Mouse (Mus musculus) stomach, postnatal 0 days (tissue): ENCODE measurements at regions not wholly inside any gene's neighbourhood (a gene's known extent, or its start where the extent isn't known, plus 50 kb on each side); places are given as distances from the start of the nearest gene placed in this dataset.
A peak's percentile ranks its signal among the peaks of the same experiment; 100 is the strongest.

Experiments used
- ATAC-seq: fragments of 200-750 bp; cut with Nextera tagmentation; 2 replicates; pipeline ENCODE4 v1.8.0; 2017; ENCODE audit not compliant: low FRiP score, low TSS enrichment
- DNase-seq: peaks from one replicate; pipeline ENCODE4 v3.0.0-alpha.2; 2016; ENCODE audit warnings: low spot score
- H3K27ac ChIP-seq: fragments of 300-500 bp; sonication (generic); replicated peaks from 2 replicates; pipeline ENCODE4 v1.5.1; 2014; ENCODE audit warnings: mild to moderate bottlenecking, control low read depth
- H3K27me3 ChIP-seq: fragments of 300-500 bp; sonication (generic); 2 replicates; pipeline ENCODE4 v1.6.1; 2014; ENCODE audit warnings: low read length; ENCODE audit not compliant: control insufficient read depth, insufficient read depth
- H3K36me3 ChIP-seq: fragments of 300-500 bp; sonication (generic); 2 replicates; pipeline ENCODE4 v1.6.1; 2014; ENCODE audit warnings: low read length, mixed read lengths; ENCODE audit not compliant: control insufficient read depth, insufficient read depth
- H3K4me1 ChIP-seq: fragments of 300-500 bp; sonication (generic); replicated peaks from 2 replicates; pipeline ENCODE4 v1.6.1; 2014; ENCODE audit warnings: antibody characterized with exemption; ENCODE audit not compliant: control insufficient read depth, insufficient read depth
- H3K4me2 ChIP-seq: fragments of 300-500 bp; sonication (generic); replicated peaks from 2 replicates; pipeline ENCODE4 v1.6.1; 2014; ENCODE audit warnings: low read depth, mild to moderate bottlenecking, control low read depth, moderate library complexity
- H3K4me3 ChIP-seq: fragments of 300-500 bp; sonication (generic); 2 replicates; pipeline ENCODE4 v1.5.1; 2014; ENCODE audit warnings: low read depth, low read length, control low read depth
- H3K9ac ChIP-seq: fragments of 300-500 bp; sonication (generic); 2 replicates; pipeline ENCODE4 v1.6.1; 2014; ENCODE audit warnings: mild to moderate bottlenecking, low read length, control low read depth, mixed read lengths
- H3K9me3 ChIP-seq: fragments of 300-500 bp; sonication (generic); 2 replicates; pipeline ENCODE4 v1.6.1; 2016; ENCODE audit warnings: low read length; ENCODE audit not compliant: control insufficient read depth
- CTCF ChIP-seq: IDR thresholded peaks from 2 replicates; pipeline ENCODE4 v1.5.1; 2016; ENCODE audit warnings: antibody characterized with exemption, low read depth, mild to moderate bottlenecking, moderate library complexity
- EP300 ChIP-seq: optimal IDR thresholded peaks from 2 replicates; pipeline ENCODE3; 2016; ENCODE audit warnings: antibody characterized with exemption
- WGBS: fragments of 180-500 bp; shearing (Covaris S2); extraction: QIAGEN DNeasy Blood & Tissue Kit; methylation state at CpG from one replicate; pipeline ENCODE4 v1.1.7; 2014; 5-methylcytosine and 5-hydroxymethylcytosine counted together

DNA sequence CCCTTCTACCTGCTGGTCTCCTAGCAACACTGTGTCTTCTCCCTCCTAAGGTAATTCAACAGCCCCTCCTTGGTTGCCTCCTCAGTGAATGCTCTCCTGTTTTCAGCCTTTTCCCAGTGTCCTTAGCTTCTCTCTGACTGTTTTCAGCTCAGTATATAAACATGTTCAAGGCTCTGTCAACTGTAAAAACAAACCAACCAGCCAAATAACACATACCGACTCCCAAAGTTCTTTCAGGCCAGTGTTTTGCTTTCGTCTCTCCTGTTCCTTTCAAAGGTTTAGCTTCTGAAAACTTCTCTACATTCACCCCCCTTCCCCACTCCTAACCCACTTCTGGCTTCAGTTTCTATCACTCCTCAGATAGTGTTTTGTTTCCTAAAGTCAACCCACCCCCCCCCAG, 73.4 kb downstream of the Phlda1 start:
- H3K27me3 ChIP-seq = no peaks in the 10 kb centered on the region
- TF ChIP-seq CTCF (no peak), EP300 (no peak)
- H3K4me3 ChIP-seq = no peak overlapping the region
- H3K27ac ChIP-seq = no peak overlapping the region
- ATAC-seq = no peak
- no peak overlapping the region for H3K4me2 ChIP-seq
- no peak overlapping the region for H3K9ac ChIP-seq
- 37% methylated on average over 2 of the region's 2 CpGs for WGBS
- no peaks in the 10 kb centered on the region for H3K9me3 ChIP-seq
- H3K36me3 ChIP-seq = no peaks in the 10 kb centered on the region
- H3K4me1 ChIP-seq = peaks cover 8% of the 10 kb centered on the region; the same call in 1 of the 2 replicates
- no peak for DNase-seq

DNA sequence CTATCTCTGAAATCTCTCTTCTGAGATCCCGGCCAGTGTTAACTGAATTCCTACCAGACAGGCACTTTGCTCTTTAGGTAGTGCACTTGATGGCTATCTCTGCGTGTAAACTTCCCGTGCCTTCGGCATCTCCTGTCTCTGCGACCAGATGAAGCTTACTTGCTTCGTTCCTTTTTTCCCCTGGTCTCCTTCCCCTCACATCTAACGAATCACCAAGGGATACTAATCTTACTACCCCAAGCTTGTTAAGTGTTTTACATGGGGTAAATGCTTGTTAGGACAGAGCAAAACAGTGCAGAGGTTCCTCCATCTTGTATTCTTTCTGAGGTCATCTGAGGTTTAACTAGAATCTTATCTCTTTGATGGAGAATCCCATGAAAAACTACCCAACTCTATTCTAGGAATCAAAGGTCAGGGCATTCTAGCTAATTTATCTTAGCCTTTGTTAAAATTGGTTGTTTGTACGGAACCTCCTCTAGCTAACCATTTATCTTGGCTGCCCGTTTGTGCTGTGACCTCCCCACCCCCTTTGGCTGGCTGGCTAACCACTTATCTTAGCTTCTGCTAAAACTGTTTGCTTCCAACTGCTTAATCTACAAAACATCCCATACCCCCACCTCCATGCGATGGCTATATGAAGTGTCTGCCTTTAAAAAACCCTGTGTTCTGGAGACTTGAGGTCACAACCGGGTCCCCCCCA, 74.5 kb downstream of the Phlda1 start:
- H3K4me2 ChIP-seq = no peak overlapping the region
- no peaks in the 10 kb centered on the region for H3K9me3 ChIP-seq
- no peak overlapping the region for H3K27ac ChIP-seq
- DNase-seq = no peak
- H3K9ac ChIP-seq = no peak overlapping the region
- no peak for ATAC-seq
- TF ChIP-seq EP300 (no peak), CTCF (no peak)
- no peak overlapping the region for H3K4me3 ChIP-seq
- H3K27me3 ChIP-seq = no peaks in the 10 kb centered on the region
- H3K4me1 ChIP-seq = peaks cover 7% of the 10 kb centered on the region; the same call in 1 of the 2 replicates
- no peaks in the 10 kb centered on the region for H3K36me3 ChIP-seq
- 55% methylated on average over 11 of the region's 11 CpGs for WGBS

- no peaks in the 10 kb centered on the region; the same call in 1 of the 2 replicates for H3K4me1 ChIP-seq
- WGBS = 84% methylated on average over 3 of the region's 3 CpGs
- no peaks in the 10 kb centered on the region for H3K27me3 ChIP-seq
- ATAC-seq = no peak
- no peaks in the 10 kb centered on the region for H3K36me3 ChIP-seq
- H3K27ac ChIP-seq = no peak overlapping the region
- H3K4me3 ChIP-seq = no peak overlapping the region
- no peak for DNase-seq
- no peak overlapping the region for H3K4me2 ChIP-seq
- TF ChIP-seq EP300 (no peak), CTCF (no peak)
- H3K9me3 ChIP-seq = no peaks in the 10 kb centered on the region
- H3K9ac ChIP-seq = no peak overlapping the region
Observed at GRCm38 (mm10) chr10:111581847-111582246, 75.8 kb downstream of the Phlda1 start.

DNA sequence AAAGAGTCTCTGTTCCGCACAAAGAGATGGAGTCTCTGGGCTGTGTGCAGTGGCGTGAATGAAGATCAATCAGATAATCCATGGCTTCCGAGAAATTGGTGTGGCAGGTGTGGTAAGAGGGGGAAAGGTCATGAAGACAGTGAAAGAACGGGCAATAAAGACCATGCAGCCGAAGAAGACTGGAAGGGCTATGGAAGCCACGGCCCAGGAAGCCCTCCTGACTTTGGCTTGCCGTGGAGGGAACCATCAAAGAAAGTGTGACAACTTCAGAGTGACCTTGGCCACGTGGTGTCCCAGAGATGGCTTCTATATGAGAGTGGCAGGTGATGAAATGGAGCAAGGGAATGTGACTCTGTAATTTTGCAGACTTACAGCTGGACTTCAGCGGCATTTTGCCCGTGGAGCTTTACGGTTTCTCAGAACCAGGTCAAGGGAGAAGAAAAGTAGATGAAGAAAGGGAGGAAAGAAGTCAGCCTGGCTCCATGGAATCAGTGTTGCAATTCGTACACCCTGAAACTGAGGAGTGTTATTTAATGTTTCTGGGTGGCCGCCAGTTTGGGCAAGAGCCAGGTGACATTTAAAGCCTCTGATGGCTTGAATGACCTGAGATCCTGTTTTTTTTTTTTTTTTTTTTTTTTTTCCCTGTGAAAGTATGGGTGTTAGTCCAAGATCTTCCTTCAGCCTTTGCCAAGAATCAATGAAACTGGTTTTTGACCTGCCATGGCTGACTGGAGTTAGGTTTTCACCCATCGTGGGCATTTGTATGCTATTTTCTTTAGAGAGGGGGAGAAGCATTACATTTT, 76.4 kb downstream of the Phlda1 start:
- no peaks in the 10 kb centered on the region for H3K36me3 ChIP-seq
- H3K4me2 ChIP-seq = peak overlapping the region; percentile 17; the same call in 1 of the 2 replicates
- DNase-seq (peak; percentile 31), ATAC-seq (no peak)
- H3K9me3 ChIP-seq = no peaks in the 10 kb centered on the region
- no peaks in the 10 kb centered on the region for H3K27me3 ChIP-seq
- TF ChIP-seq CTCF (no peak), EP300 (no peak)
- WGBS = 68% methylated on average over 14 of the region's 14 CpGs
- H3K4me1 ChIP-seq = no peaks in the 10 kb centered on the region; the same call in 1 of the 2 replicates
- H3K27ac ChIP-seq = no peak overlapping the region
- no peak overlapping the region for H3K4me3 ChIP-seq
- H3K9ac ChIP-seq = no peak overlapping the region

- 62% methylated on average over 20 of the region's 20 CpGs for WGBS
- ATAC-seq (peak; percentile 49), DNase-seq (peak; percentile 38)
- no peak for TF ChIP-seq EP300
- no peak for TF ChIP-seq CTCF
- H3K4me3 ChIP-seq = no peak overlapping the region
- no peaks in the 10 kb centered on the region for H3K9me3 ChIP-seq
- H3K9ac ChIP-seq = no peak overlapping the region
- no peaks in the 10 kb centered on the region; the same call in 1 of the 2 replicates for H3K4me1 ChIP-seq
- H3K36me3 ChIP-seq = no peaks in the 10 kb centered on the region
- H3K27ac ChIP-seq = peak overlapping the region; percentile 18; the same call in 1 of the 2 replicates
- H3K4me2 ChIP-seq = peak overlapping the region; percentile 17; the same call in 1 of the 2 replicates
- H3K27me3 ChIP-seq = no peaks in the 10 kb centered on the region
Observed at GRCm38 (mm10) chr10:111583124-111583743, 77.1 kb downstream of the Phlda1 start.
